Mouse (Mus musculus) spleen, adult 2 months (tissue): Measurements from ENCODE around the gene Mettl9. TPM values are rescaled to one million over a fixed set of nuclear protein-coding genes. Genes with fewer than 3 reads are reported as not detected.

ENCODE experiments used
- DNase-seq, 2 experiments: peaks; one replicate each; pipeline versions ENCODE4 v3.0.0 to v3.0.0-alpha.2; 2012 to 2021; ENCODE audit warnings: low spot score in 2 of 2, low read depth in 1 of 2
- H3K27ac ChIP-seq: fragments of 200-500 bp; 2 replicates; pipeline ENCODE4 v1.5.1; 2012; ENCODE audit warnings: low read length, inconsistent platforms; ENCODE audit not compliant: insufficient read depth
- H3K27me3 ChIP-seq: fragments of 200-500 bp; 2 replicates; pipeline ENCODE4 v1.6.1; 2012; ENCODE audit warnings: mild to moderate bottlenecking, moderate library complexity, low read length, inconsistent platforms; ENCODE audit not compliant: control insufficient read depth, insufficient read depth
- H3K36me3 ChIP-seq: fragments of 200-500 bp; 2 replicates; pipeline ENCODE4 v1.6.1; 2012; ENCODE audit warnings: mild to moderate bottlenecking, low read length, inconsistent platforms; ENCODE audit not compliant: control insufficient read depth, insufficient read depth
- H3K4me1 ChIP-seq: fragments of 200-500 bp; 2 replicates; pipeline ENCODE4 v1.6.1; 2011; ENCODE audit warnings: inconsistent platforms; ENCODE audit not compliant: control insufficient read depth, insufficient read depth, insufficient read length
- H3K4me3 ChIP-seq: fragments of 200-500 bp; 2 replicates; pipeline ENCODE4 v1.5.1; 2011; ENCODE audit warnings: mild to moderate bottlenecking, inconsistent platforms; ENCODE audit not compliant: insufficient read depth, insufficient read length; ENCODE audit errors: extremely low read depth
- CTCF ChIP-seq: fragments of 200-500 bp; IDR thresholded peaks from 2 replicates; pipeline ENCODE4 v1.5.1; 2011; ENCODE audit warnings: mild to moderate bottlenecking, inconsistent platforms; ENCODE audit not compliant: insufficient read depth, insufficient read length, insufficient replicate concordance; ENCODE audit errors: extremely low read depth
- POLR2A ChIP-seq: fragments of 200-500 bp; IDR thresholded peaks from 2 replicates; pipeline ENCODE4 v1.6.1; 2011; ENCODE audit warnings: low read depth, low read length, inconsistent platforms
- WGBS: fragments of 180-500 bp; shearing (Covaris S2); methylation state at CpG from one replicate; pipeline ENCODE4 v1.1.7; 2018; 5-methylcytosine and 5-hydroxymethylcytosine counted together
- polyA plus RNA-seq: library from polyadenylated mRNA; depleted of rRNA; stranded (reverse); fragments of >200 nt; gene quantifications from 2 replicates; pipeline ENCODE4 v1.2.3, GENCODE M21; 2012

Mettl9 gene
- polyA plus RNA-seq, 1 experiment: 8.0 TPM

- DNase-seq: no peak
- no peaks in the 10 kb centered on the region for H3K27me3 ChIP-seq
- WGBS: 60% methylated on average over 1 of the region's 1 CpGs
- no peak overlapping the region for H3K4me3 ChIP-seq
- H3K36me3 ChIP-seq: peaks cover under 1% of the 10 kb centered on the region; the same call in 1 of the 2 replicates
- no peak for TF ChIP-seq POLR2A
- no peak for TF ChIP-seq CTCF
- no peak overlapping the region for H3K27ac ChIP-seq
- no peaks in the 10 kb centered on the region; the same call in 1 of the 2 replicates for H3K4me1 ChIP-seq
These were observed 9.3 kb downstream of the Mettl9 start for GRCm38 (mm10) chr7:121043510-121043909.

DNA sequence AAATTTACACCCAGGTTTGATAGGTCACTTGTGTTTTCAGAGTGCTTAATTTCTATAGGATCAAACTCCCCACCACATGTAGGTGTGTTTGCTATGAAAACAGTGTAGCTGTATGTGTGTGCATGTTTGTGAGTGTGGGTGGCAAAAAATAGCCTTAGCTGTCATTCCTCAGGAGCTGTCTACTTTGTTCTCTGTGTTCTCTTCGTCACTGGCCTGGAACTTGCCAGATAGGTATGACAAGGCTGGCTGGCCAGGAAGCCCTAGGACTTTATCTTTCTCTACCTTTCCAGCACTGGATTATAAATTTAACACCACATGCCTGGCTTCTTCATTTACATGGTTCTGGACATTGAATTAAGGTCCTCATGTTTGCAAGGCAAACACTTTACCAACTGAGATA is 10.0 kb downstream of the Mettl9 start:
- Histone ChIP-seq H3K27ac (no peak overlapping the region), H3K4me3 (no peak overlapping the region), H3K27me3 (no peaks in the 10 kb centered on the region), H3K4me1 (no peaks in the 10 kb centered on the region; the same call in 1 of the 2 replicates), H3K36me3 (peaks cover 2% of the 10 kb centered on the region; the same call in 1 of the 2 replicates)
- 81% methylated on average over 1 of the region's 1 CpGs for WGBS
- no peak for DNase-seq
- TF ChIP-seq POLR2A: no peak
- TF ChIP-seq CTCF: no peak

DNA sequence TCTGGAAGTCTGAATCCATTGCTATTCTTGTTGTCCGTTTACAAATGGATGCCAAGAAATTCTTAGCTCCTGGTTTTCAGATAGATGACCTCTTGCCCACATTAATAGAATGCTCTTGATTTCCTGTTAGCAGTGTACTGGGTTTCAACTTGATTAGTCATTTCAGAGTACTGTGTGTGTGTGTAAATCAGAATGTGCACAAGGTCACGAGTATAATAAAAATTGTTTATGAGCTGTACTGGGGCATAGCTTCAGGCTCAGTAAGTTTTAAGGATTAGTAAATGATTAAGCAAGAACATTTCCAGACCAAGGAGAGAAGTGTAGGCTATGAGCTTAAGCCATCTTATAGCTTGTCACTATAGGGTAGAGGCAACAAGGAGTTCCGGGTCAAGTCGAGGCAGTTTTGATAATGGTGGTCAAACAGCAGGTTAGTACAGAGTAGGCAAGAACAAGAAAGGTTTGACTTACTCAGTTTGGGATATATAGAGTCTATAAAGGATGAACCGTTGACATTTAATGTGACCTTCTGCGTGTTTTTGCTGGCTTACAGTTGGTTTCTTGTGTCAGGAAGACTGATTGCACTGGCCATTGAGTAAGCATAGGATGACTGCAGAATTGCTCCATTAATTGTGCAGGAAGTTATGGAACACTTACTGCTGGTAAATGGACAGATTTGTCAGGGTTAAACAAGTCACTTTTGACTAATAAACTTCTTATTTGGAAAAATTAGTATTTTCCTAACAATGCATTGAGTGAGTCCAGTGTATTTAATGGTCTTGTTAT is 11.6 kb downstream of the Mettl9 start:
- 89% methylated on average over 6 of the region's 6 CpGs for WGBS
- H3K4me3 ChIP-seq: no peak overlapping the region
- peaks cover 2% of the 10 kb centered on the region; the same call in 1 of the 2 replicates for H3K36me3 ChIP-seq
- TF ChIP-seq POLR2A (no peak), CTCF (no peak)
- DNase-seq: no peak
- no peak overlapping the region for H3K27ac ChIP-seq
- H3K4me1 ChIP-seq: no peaks in the 10 kb centered on the region; the same call in 1 of the 2 replicates
- no peaks in the 10 kb centered on the region for H3K27me3 ChIP-seq

GRCm38 (mm10) chr7:121047624-121048023 is 13.4 kb downstream of the Mettl9 start:
- no peaks in the 10 kb centered on the region for H3K27me3 ChIP-seq
- no peaks in the 10 kb centered on the region; the same call in 1 of the 2 replicates for H3K4me1 ChIP-seq
- no peak overlapping the region for H3K27ac ChIP-seq
- no peak overlapping the region for H3K4me3 ChIP-seq
- 85% methylated on average over 2 of the region's 2 CpGs for WGBS
- H3K36me3 ChIP-seq: peaks cover 3% of the 10 kb centered on the region
- TF ChIP-seq POLR2A (no peak), CTCF (no peak)
- DNase-seq: no peak

DNA sequence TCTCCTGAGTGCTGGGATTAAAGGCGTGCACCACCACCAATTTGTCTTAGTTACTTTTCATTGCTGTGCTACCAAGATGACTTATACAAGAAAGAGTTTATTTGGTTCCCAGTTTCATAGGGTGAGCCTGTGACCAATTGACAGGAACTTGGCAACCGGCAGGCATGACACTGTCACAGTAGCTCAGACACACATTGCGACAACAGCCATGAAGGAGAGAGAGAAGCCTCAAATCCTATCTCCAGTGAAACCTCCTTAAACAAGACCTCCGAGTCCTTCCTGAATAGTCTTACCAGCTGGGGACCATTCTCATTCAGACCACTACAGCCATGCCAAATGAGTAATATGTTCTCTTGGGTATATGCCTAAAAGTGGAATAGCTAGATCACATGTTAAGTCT is 18.8 kb downstream of the Mettl9 start:
- Histone ChIP-seq H3K4me1 (peaks cover 4% of the 10 kb centered on the region; the same call in 1 of the 2 replicates), H3K27me3 (no peaks in the 10 kb centered on the region), H3K36me3 (peaks cover 9% of the 10 kb centered on the region), H3K4me3 (no peak overlapping the region), H3K27ac (no peak overlapping the region)
- no peak for DNase-seq
- TF ChIP-seq POLR2A (no peak), CTCF (no peak)
- 90% methylated on average over 4 of the region's 4 CpGs for WGBS

DNA sequence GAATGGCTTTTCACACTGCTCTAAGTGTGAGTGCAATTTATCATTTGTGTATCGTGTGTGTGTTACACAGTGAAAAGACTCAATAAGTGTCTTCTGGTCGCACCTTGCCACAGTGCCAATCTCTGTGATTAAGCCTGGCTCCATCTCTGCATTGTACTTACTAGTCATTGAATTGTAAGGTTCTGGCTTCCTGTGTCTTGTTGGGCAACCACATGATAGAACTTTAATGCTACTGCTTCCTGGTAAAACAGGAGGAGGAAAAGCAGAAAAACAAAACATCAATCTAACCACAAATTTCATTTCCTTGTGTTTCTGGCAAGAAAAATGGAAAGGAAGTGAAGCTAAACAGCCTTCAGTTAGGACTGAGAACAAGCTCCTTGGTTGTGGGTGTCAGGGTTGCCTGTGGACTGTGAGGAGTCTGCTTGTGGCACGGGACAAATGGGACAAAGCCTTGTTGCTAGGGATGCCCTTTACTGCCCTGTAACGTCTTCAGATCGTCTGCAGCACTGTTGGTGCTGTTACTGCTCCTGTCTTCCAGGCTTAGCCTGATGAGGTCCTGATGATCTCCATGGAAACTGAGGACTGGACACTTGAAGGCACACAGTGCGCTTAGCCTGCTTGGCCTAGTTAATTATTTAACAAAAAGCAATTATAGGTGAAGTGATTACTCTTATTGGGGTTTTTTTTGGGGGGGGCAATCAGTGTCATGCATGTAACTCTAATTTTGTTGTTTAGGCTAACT is 25.4 kb downstream of the Mettl9 start:
- no peak for TF ChIP-seq CTCF
- TF ChIP-seq POLR2A: no peak
- Histone ChIP-seq H3K4me3 (no peak overlapping the region), H3K36me3 (peaks cover 3% of the 10 kb centered on the region), H3K27ac (peak overlapping the region; percentile 63), H3K4me1 (peaks cover 4% of the 10 kb centered on the region; the same call in 1 of the 2 replicates), H3K27me3 (no peaks in the 10 kb centered on the region)
- DNase-seq: peak in 1 of 2 experiments; percentile 14
- WGBS: 53% methylated on average over 6 of the region's 6 CpGs

DNA sequence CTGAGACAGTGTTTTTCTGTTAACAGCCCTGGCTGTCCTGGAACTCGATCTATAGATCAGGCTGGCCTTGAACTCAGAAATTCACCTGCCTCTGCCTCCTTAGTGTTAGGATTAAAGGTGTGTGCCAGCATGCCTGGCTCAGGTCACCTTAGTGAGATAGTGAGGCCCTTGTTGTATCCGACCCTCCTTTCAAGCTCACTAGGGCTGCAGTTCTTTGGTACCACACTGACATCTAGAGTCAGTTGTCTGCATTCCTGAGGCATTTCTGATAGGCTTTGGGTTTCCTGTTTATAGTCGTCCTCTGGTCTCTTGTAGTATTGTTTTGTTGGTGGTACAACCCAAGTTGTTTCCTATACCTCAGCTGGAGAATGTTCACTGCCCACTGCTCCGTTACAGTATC is 30.1 kb downstream of the Mettl9 start:
- H3K27ac ChIP-seq: no peak overlapping the region
- no peaks in the 10 kb centered on the region; the same call in 1 of the 2 replicates for H3K36me3 ChIP-seq
- TF ChIP-seq CTCF (peak; percentile 32; the same call in 1 of the 2 replicates), POLR2A (no peak)
- no peaks in the 10 kb centered on the region for H3K4me1 ChIP-seq
- DNase-seq: peak in 1 of 2 experiments; percentile 28
- H3K4me3 ChIP-seq: no peak overlapping the region
- 59% methylated on average over 4 of the region's 4 CpGs for WGBS
- H3K27me3 ChIP-seq: no peaks in the 10 kb centered on the region
